Mouse (Mus musculus) kidney, postnatal 0 days (tissue): ENCODE data around the gene Pik3ap1. TPM values are rescaled to one million over a fixed set of nuclear protein-coding genes. Genes with fewer than 3 reads are reported as not detected.

Experiments used
- ATAC-seq: fragments of 200-750 bp; cut with Nextera tagmentation; replicated peaks from 2 replicates; pipeline ENCODE4 v1.8.0; 2017; ENCODE audit warnings: low read depth, moderate number of reproducible peaks, moderate TSS enrichment, moderate library complexity; ENCODE audit not compliant: low FRiP score
- DNase-seq: peaks from one replicate; pipeline ENCODE4 v3.0.0-alpha.2; 2016; ENCODE audit warnings: low spot score
- H3K27ac ChIP-seq: fragments of 300-500 bp; sonication (generic); 2 replicates; pipeline ENCODE4 v1.5.1; 2014; ENCODE audit warnings: mild to moderate bottlenecking
- H3K27me3 ChIP-seq: fragments of 300-500 bp; sonication (generic); 2 replicates; pipeline ENCODE4 v1.6.1; 2014; ENCODE audit warnings: low read length, mixed read lengths; ENCODE audit not compliant: insufficient read depth
- H3K36me3 ChIP-seq: fragments of 300-500 bp; sonication (generic); 2 replicates; pipeline ENCODE4 v1.6.1; 2014; ENCODE audit warnings: low read length, mixed read lengths; ENCODE audit not compliant: insufficient read depth
- H3K4me1 ChIP-seq: fragments of 300-500 bp; sonication (generic); replicated peaks from 2 replicates; pipeline ENCODE4 v1.6.1; 2014; ENCODE audit warnings: antibody characterized with exemption, low read length, mixed read lengths; ENCODE audit not compliant: insufficient read depth
- H3K4me2 ChIP-seq: fragments of 300-500 bp; sonication (generic); 2 replicates; pipeline ENCODE4 v1.6.1; 2014; ENCODE audit warnings: mild to moderate bottlenecking, low read length, moderate library complexity, mixed read lengths
- H3K4me3 ChIP-seq: fragments of 300-500 bp; sonication (generic); replicated peaks from 2 replicates; pipeline ENCODE4 v1.5.1; 2014; ENCODE audit warnings: low read depth, low read length
- H3K9ac ChIP-seq: fragments of 300-500 bp; sonication (generic); 2 replicates; pipeline ENCODE4 v1.6.1; 2014; ENCODE audit warnings: low read depth, low read length
- H3K9me3 ChIP-seq: fragments of 300-500 bp; sonication (generic); replicated peaks from 2 replicates; pipeline ENCODE4 v1.6.1; 2016; ENCODE audit warnings: low read length, inconsistent platforms, mixed read lengths
- CTCF ChIP-seq: IDR thresholded peaks from 2 replicates; pipeline ENCODE4 v1.5.1; 2016; ENCODE audit warnings: antibody characterized with exemption, low read depth, mild to moderate bottlenecking, moderate library complexity
- WGBS: fragments of 180-500 bp; shearing (Covaris S2); extraction: QIAGEN DNeasy Blood & Tissue Kit; methylation state at CpG from one replicate; pipeline ENCODE4 v1.1.7; 2014; 5-methylcytosine and 5-hydroxymethylcytosine counted together
- polyA plus RNA-seq: library from polyadenylated mRNA; unstranded; fragments of >200 nt; fragmentation: Nextera tagmentation; extraction: Ambion mirVana; gene quantifications from 2 replicates; pipeline ENCODE4 v1.2.1, GENCODE M21; 2015

Gene Pik3ap1
- polyA plus RNA-seq, 1 experiment from 2014 or later = 1.7 TPM

- Histone ChIP-seq H3K9ac (no peak overlapping the region), H3K4me1 (peaks cover 10% of the 10 kb centered on the region), H3K27ac (no peak overlapping the region), H3K4me2 (no peak overlapping the region), H3K4me3 (no peak overlapping the region), H3K9me3 (no peaks in the 10 kb centered on the region), H3K27me3 (no peaks in the 10 kb centered on the region), H3K36me3 (no peaks in the 10 kb centered on the region)
- no peak for ATAC-seq
- WGBS = 65% methylated on average over 3 of the region's 3 CpGs
- TF ChIP-seq CTCF = no peak
- DNase-seq = no peak
Measured at GRCm38 (mm10) chr19:41382391-41382978, 2.4 kb downstream of the Pik3ap1 start.

GRCm38 (mm10) chr19:41381581-41382239, 3.2 kb downstream of the Pik3ap1 start:
- Histone ChIP-seq H3K9ac (no peak overlapping the region), H3K27me3 (no peaks in the 10 kb centered on the region), H3K36me3 (no peaks in the 10 kb centered on the region), H3K9me3 (no peaks in the 10 kb centered on the region), H3K4me1 (peaks cover 10% of the 10 kb centered on the region), H3K27ac (no peak overlapping the region), H3K4me3 (no peak overlapping the region), H3K4me2 (no peak overlapping the region)
- ATAC-seq (no peak), DNase-seq (no peak)
- 67% methylated on average over 9 of the region's 9 CpGs for WGBS
- no peak for TF ChIP-seq CTCF

- WGBS = 92% methylated on average over 3 of the region's 3 CpGs
- Histone ChIP-seq H3K9ac (no peak overlapping the region), H3K9me3 (no peaks in the 10 kb centered on the region), H3K4me2 (no peak overlapping the region), H3K4me3 (no peak overlapping the region), H3K36me3 (no peaks in the 10 kb centered on the region), H3K27ac (no peak overlapping the region), H3K27me3 (no peaks in the 10 kb centered on the region), H3K4me1 (no peaks in the 10 kb centered on the region)
- no peak for TF ChIP-seq CTCF
- DNase-seq (no peak), ATAC-seq (no peak)
Measured at GRCm38 (mm10) chr19:41379195-41379594, 5.7 kb downstream of the Pik3ap1 start.

GRCm38 (mm10) chr19:41375791-41376190, 9.1 kb downstream of the Pik3ap1 start:
- H3K4me2 ChIP-seq = no peak overlapping the region
- no peak for ATAC-seq
- no peaks in the 10 kb centered on the region for H3K36me3 ChIP-seq
- no peaks in the 10 kb centered on the region for H3K4me1 ChIP-seq
- H3K27me3 ChIP-seq = no peaks in the 10 kb centered on the region
- H3K27ac ChIP-seq = no peak overlapping the region
- H3K4me3 ChIP-seq = no peak overlapping the region
- H3K9me3 ChIP-seq = no peaks in the 10 kb centered on the region
- TF ChIP-seq CTCF = no peak
- H3K9ac ChIP-seq = no peak overlapping the region
- DNase-seq = no peak
- WGBS = 83% methylated on average over 21 of the region's 21 CpGs

GRCm38 (mm10) chr19:41375096-41375495, 9.8 kb downstream of the Pik3ap1 start:
- H3K4me1 ChIP-seq = no peaks in the 10 kb centered on the region
- H3K4me3 ChIP-seq = no peak overlapping the region
- no peak overlapping the region for H3K9ac ChIP-seq
- no peak overlapping the region for H3K27ac ChIP-seq
- H3K4me2 ChIP-seq = no peak overlapping the region
- no peaks in the 10 kb centered on the region for H3K27me3 ChIP-seq
- DNase-seq = no peak
- TF ChIP-seq CTCF = no peak
- no peaks in the 10 kb centered on the region for H3K9me3 ChIP-seq
- no peaks in the 10 kb centered on the region for H3K36me3 ChIP-seq
- ATAC-seq = no peak
- 90% methylated on average over 1 of the region's 1 CpGs for WGBS

GRCm38 (mm10) chr19:41374658-41375057, 10.2 kb downstream of the Pik3ap1 start:
- H3K27ac ChIP-seq = no peak overlapping the region
- no peaks in the 10 kb centered on the region for H3K27me3 ChIP-seq
- 88% methylated on average over 5 of the region's 5 CpGs for WGBS
- no peak overlapping the region for H3K4me2 ChIP-seq
- no peak for TF ChIP-seq CTCF
- no peaks in the 10 kb centered on the region for H3K4me1 ChIP-seq
- no peak overlapping the region for H3K9ac ChIP-seq
- H3K9me3 ChIP-seq = no peaks in the 10 kb centered on the region
- H3K36me3 ChIP-seq = no peaks in the 10 kb centered on the region
- ATAC-seq = no peak
- no peak for DNase-seq
- no peak overlapping the region for H3K4me3 ChIP-seq
